Mouse (Mus musculus): ENCODE results near the gene Cyb5d2.

DNA sequence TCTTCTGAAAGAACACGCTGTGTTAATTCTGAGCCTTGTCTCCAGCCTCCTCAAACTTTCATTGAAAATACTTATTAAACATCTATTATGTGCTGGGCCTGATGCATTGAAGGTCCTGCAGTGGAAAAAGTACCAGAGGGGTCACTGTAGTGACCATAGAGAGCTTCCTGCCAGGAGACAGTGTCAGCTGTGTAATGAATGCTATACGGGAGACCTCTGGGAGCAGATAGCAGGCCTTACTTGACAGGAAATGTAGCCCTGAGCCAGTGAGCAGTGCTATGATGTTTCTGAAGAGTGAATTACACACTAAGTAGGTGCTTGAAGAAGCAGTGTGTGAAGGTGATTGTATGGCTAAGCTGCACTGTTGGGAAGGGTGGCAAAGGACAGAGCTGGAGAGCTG is 49.6 kb upstream of the Cyb5d2 start:
- TF ChIP-seq POLR2A (IDR thresholded peaks at IDR 0.05; ENCODE audit: insufficient read depth, low read depth, low read length): no peak
- TF ChIP-seq CTCF (IDR thresholded peaks at IDR 0.05; ENCODE audit: insufficient read depth, low read depth, low read length): no peak
